Mouse (Mus musculus): Measurements from ENCODE around the gene Cstf1. TPM values are rescaled to one million over a fixed set of nuclear protein-coding genes. Genes with fewer than 3 reads are reported as not detected.

Cstf1 gene
- polyA plus RNA-seq, 1 experiment from 2014 or later: 38.6 TPM

DNA sequence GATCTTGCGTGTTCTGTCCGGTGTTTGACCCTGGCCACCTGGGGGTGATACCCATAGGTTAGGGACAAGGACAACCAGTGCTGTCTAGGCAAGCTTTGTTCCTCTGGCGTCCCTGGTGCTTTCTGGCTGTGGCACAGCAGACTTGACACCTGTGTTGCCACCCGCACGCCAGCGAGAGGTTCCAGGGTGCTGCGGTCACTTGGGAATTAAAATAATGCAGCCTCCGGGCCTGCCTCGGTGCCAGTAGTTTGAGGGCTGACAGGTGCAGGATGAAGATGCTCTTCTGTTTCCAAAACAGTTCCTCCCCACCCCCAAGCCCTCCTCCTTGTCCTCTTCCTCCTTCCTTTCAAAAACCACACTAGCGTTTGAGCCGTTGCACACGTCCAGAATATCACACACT lies 11.4 kb downstream of the Cstf1 start:
- H3K4me3 ChIP-seq (ENCODE audit: low read depth, low read length): no peak overlapping the region
- H3K4me2 ChIP-seq (ENCODE audit: low read length): no peak overlapping the region
- DNase-seq (ENCODE audit: low spot score): no peak
- no peaks in the 10 kb centered on the region for H3K27me3 ChIP-seq (replicated peaks; ENCODE audit: control insufficient read depth, insufficient read depth, low read length)
- ATAC-seq: no peak
- no peak overlapping the region for H3K9ac ChIP-seq (ENCODE audit: low read length)
- H3K36me3 ChIP-seq (ENCODE audit: control insufficient read depth, insufficient read depth, low read length): peaks cover 64% of the 10 kb centered on the region
- 91% methylated on average over 12 of the region's 12 CpGs for WGBS
- H3K4me1 ChIP-seq (ENCODE audit: control insufficient read depth, insufficient read depth, low read length): no peaks in the 10 kb centered on the region
- no peaks in the 10 kb centered on the region for H3K9me3 ChIP-seq (replicated peaks; ENCODE audit: control insufficient read depth, low read length)
- no peak overlapping the region for H3K27ac ChIP-seq (ENCODE audit: low read depth, low read length)

DNA sequence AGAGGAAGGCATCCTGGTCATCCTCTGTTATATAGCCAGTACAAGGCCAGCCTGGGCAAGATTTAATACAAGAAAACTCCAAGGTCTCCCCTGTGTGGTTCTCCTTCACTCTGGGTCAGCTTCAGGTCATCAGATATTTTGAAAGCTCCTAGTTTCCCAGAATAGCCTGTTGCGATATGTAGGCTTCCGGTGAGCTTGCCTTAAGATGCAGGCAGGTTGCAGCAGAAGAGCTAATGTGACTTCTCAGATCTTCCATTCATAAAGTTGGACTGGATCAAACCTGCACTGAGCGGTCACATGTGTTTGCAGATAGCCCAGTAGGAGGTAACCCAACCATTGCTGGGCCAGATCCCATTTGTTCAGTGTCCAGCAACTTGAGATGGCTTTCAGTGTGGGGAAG lies 14.2 kb downstream of the Cstf1 start:
- DNase-seq (ENCODE audit: low spot score): no peak
- no peaks in the 10 kb centered on the region for H3K27me3 ChIP-seq (replicated peaks; ENCODE audit: control insufficient read depth, insufficient read depth, low read length)
- no peak for ATAC-seq
- no peak overlapping the region for H3K4me2 ChIP-seq (ENCODE audit: low read length)
- no peaks in the 10 kb centered on the region for H3K4me1 ChIP-seq (ENCODE audit: control insufficient read depth, insufficient read depth, low read length)
- no peak overlapping the region for H3K4me3 ChIP-seq (ENCODE audit: low read depth, low read length)
- H3K9me3 ChIP-seq (replicated peaks; ENCODE audit: control insufficient read depth, low read length): no peaks in the 10 kb centered on the region
- peaks cover 36% of the 10 kb centered on the region for H3K36me3 ChIP-seq (ENCODE audit: control insufficient read depth, insufficient read depth, low read length)
- WGBS: 95% methylated on average over 3 of the region's 3 CpGs
- no peak overlapping the region for H3K27ac ChIP-seq (ENCODE audit: low read depth, low read length)
- H3K9ac ChIP-seq (ENCODE audit: low read length): no peak overlapping the region

DNA sequence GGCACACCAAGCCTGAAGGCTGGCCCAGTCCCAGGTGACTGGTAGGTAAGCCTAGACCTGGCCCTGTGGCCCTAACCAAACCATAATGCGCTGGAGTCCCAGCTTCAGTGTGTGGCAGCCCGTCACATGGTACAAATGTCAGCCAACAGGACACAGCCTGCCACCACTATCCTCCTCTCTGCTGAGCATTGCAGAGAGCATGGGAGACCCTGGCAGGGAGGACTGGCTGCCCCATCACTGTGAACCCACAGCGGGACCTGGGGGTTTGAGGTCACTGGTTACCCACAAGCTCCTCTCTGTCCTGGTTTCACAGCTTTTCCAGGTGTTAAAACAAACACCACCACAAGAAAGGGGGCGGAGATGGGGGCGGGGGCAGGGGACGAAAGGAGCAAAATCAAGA lies 19.9 kb downstream of the Cstf1 start:
- Histone ChIP-seq H3K4me3 (ENCODE audit: low read depth, low read length) (no peak overlapping the region), H3K9me3 (replicated peaks; ENCODE audit: control insufficient read depth, low read length) (no peaks in the 10 kb centered on the region), H3K27me3 (replicated peaks; ENCODE audit: control insufficient read depth, insufficient read depth, low read length) (no peaks in the 10 kb centered on the region), H3K4me1 (ENCODE audit: control insufficient read depth, insufficient read depth, low read length) (no peaks in the 10 kb centered on the region), H3K9ac (ENCODE audit: low read length) (no peak overlapping the region), H3K36me3 (ENCODE audit: control insufficient read depth, insufficient read depth, low read length) (no peaks in the 10 kb centered on the region), H3K4me2 (ENCODE audit: low read length) (no peak overlapping the region), H3K27ac (ENCODE audit: low read depth, low read length) (no peak overlapping the region)
- WGBS: 52% methylated on average over 6 of the region's 6 CpGs
- ATAC-seq: no peak
- no peak for DNase-seq (ENCODE audit: low spot score)

DNA sequence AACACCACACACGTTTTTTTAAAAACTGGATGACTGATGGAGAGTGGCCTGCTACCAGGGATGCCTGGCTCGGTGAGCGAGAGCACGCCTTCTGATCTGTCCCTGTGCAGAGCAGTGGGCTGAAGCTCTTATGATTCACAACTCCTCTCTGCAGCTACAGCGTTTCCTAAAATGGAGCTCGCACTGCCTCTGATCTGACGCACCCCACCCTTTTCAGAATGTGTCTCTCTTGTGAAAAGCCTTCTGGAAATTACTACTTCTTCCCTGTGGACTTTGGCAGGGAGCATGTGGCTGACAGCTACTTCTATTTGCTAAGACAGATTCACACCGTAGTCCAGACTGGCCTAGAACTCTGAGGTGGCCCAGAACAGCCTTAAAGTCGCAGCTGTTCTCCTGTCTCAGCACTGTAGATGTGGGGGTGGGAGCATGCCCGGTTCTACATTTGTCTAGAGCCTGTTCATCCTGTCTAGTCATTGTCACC lies 21.6 kb downstream of the Cstf1 start:
- Histone ChIP-seq H3K4me3 (ENCODE audit: low read depth, low read length) (no peak overlapping the region), H3K36me3 (ENCODE audit: control insufficient read depth, insufficient read depth, low read length) (no peaks in the 10 kb centered on the region), H3K9ac (ENCODE audit: low read length) (no peak overlapping the region), H3K4me1 (ENCODE audit: control insufficient read depth, insufficient read depth, low read length) (no peaks in the 10 kb centered on the region), H3K27ac (ENCODE audit: low read depth, low read length) (no peak overlapping the region), H3K9me3 (replicated peaks; ENCODE audit: control insufficient read depth, low read length) (no peaks in the 10 kb centered on the region), H3K27me3 (replicated peaks; ENCODE audit: control insufficient read depth, insufficient read depth, low read length) (no peaks in the 10 kb centered on the region), H3K4me2 (ENCODE audit: low read length) (no peak overlapping the region)
- DNase-seq (ENCODE audit: low spot score): no peak
- WGBS: 82% methylated on average over 10 of the region's 10 CpGs
- ATAC-seq: no peak

DNA sequence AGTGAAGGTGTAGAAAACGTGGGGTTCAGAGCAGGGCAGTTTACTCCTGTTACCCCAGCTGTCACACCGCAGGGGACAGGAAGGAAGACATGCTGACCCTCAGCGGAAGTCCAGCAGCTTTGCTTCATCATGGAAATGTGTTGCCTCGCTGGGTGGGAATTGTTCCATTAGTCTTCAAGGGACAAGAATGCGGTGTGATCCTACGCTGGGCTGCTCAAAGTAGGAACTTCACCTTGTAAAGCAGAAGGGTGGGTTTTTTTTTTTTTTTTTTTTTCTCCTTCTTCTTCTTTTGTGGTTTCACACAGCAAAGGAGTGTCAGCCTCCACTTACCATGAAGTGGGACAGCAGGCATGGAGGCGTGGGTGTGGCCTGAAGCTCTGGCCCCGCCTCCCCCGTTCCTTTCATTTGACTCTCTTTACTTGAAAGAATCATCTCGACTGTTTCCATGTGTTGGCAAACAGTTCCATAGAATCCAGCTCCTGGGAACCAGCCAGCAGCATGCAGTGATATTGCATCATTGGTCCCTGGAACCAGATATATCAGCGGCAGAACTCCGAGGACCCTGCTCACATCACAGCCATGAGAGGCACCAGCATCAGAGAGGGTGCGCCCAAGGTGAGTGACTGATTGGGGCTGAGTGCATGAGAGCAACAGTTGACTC lies 23.0 kb downstream of the Cstf1 start, which contains the start of gene Cass4:
TSS of gene Cass4 (plus strand) at position 404 of the 661 bp plus-strand sequence.
- H3K9me3 ChIP-seq (replicated peaks; ENCODE audit: control insufficient read depth, low read length): no peaks in the 10 kb centered on the region
- H3K27me3 ChIP-seq (replicated peaks; ENCODE audit: control insufficient read depth, insufficient read depth, low read length): no peaks in the 10 kb centered on the region
- DNase-seq (ENCODE audit: low spot score): no peak
- 50% methylated on average over 13 of the region's 13 CpGs for WGBS
- H3K27ac ChIP-seq (ENCODE audit: low read depth, low read length): no peak within 1 kb of the TSS
- no peaks in the 10 kb centered on the region for H3K36me3 ChIP-seq (ENCODE audit: control insufficient read depth, insufficient read depth, low read length)
- H3K4me1 ChIP-seq (ENCODE audit: control insufficient read depth, insufficient read depth, low read length): no peaks in the 10 kb centered on the region
- no peak within 1 kb of the TSS for H3K9ac ChIP-seq (ENCODE audit: low read length)
- H3K4me3 ChIP-seq (ENCODE audit: low read depth, low read length): no peak within 1 kb of the TSS
- no peak for ATAC-seq
- H3K4me2 ChIP-seq (ENCODE audit: low read length): no peak within 1 kb of the TSS

DNA sequence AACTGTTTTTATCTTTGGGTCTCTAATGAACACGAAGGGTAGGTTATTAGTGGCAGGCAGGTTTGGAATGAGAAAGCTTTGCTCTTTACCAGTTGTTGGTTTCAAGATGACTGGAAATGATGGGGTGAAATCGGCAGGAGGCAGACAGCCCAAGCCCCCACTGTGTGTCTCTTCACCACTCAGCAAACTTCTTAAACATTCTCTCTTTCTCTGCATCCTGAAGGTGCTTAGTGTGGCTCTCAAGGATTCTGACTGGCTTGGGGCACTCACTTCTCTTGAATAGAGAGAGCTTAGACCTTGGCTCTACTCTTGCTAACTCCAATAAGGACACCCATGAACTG lies 23.5 kb downstream of the Cstf1 start:
- WGBS: 70% methylated on average over 2 of the region's 2 CpGs
- H3K4me3 ChIP-seq (ENCODE audit: low read depth, low read length): no peak overlapping the region
- no peaks in the 10 kb centered on the region for H3K9me3 ChIP-seq (replicated peaks; ENCODE audit: control insufficient read depth, low read length)
- no peak overlapping the region for H3K27ac ChIP-seq (ENCODE audit: low read depth, low read length)
- no peak overlapping the region for H3K4me2 ChIP-seq (ENCODE audit: low read length)
- H3K9ac ChIP-seq (ENCODE audit: low read length): no peak overlapping the region
- ATAC-seq (no peak), DNase-seq (ENCODE audit: low spot score) (no peak)
- H3K27me3 ChIP-seq (replicated peaks; ENCODE audit: control insufficient read depth, insufficient read depth, low read length): no peaks in the 10 kb centered on the region
- H3K36me3 ChIP-seq (ENCODE audit: control insufficient read depth, insufficient read depth, low read length): no peaks in the 10 kb centered on the region
- no peaks in the 10 kb centered on the region for H3K4me1 ChIP-seq (ENCODE audit: control insufficient read depth, insufficient read depth, low read length)

DNA sequence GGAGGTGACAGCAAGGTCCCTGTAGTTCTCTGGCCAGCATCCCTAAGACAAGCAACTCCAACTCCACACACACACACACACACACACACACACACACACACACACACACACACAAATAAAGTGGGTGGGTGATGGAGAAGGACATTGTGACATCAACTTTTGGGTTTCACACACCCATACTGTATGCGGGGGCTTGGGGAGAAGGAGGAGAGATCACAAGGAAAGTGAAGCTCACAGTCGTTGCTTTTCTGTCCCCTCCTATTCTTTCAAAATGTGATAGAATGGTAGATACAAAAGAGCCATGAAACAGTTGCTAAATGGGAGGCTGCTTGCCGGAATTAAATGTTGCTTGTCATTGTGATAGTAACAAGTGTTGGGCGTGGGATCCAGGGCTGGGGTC lies 24.2 kb downstream of the Cstf1 start:
- no peaks in the 10 kb centered on the region for H3K27me3 ChIP-seq (replicated peaks; ENCODE audit: control insufficient read depth, insufficient read depth, low read length)
- 68% methylated on average over 4 of the region's 4 CpGs for WGBS
- no peak overlapping the region for H3K27ac ChIP-seq (ENCODE audit: low read depth, low read length)
- no peak overlapping the region for H3K4me2 ChIP-seq (ENCODE audit: low read length)
- H3K36me3 ChIP-seq (ENCODE audit: control insufficient read depth, insufficient read depth, low read length): no peaks in the 10 kb centered on the region
- DNase-seq (ENCODE audit: low spot score): no peak
- H3K9ac ChIP-seq (ENCODE audit: low read length): no peak overlapping the region
- H3K4me3 ChIP-seq (ENCODE audit: low read depth, low read length): no peak overlapping the region
- no peaks in the 10 kb centered on the region for H3K9me3 ChIP-seq (replicated peaks; ENCODE audit: control insufficient read depth, low read length)
- no peak for ATAC-seq
- no peaks in the 10 kb centered on the region; the same call in 1 of the 2 replicates for H3K4me1 ChIP-seq (ENCODE audit: control insufficient read depth, insufficient read depth, low read length)

DNA sequence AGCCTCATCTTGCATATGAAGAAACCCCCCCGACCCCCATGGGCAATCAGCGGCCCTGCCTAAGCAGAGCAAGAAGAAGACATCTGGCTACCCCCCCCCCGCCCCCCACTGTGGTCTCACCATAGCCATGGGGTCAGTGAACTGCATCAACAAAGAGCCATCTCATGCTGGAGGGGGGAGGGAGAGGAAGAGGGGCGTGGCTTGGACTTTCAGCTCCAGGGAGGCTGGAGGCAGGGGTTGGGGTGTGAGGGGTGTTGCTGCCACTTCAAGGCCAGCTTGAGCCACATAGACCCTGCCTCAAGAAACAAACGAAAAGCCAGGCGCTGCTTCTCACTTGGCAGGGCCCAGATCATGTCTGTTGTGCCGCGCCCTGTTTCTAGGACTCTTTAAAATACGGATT lies 25.5 kb downstream of the Cstf1 start:
- Histone ChIP-seq H3K27me3 (replicated peaks; ENCODE audit: control insufficient read depth, insufficient read depth, low read length) (no peaks in the 10 kb centered on the region), H3K36me3 (ENCODE audit: control insufficient read depth, insufficient read depth, low read length) (no peaks in the 10 kb centered on the region), H3K4me3 (ENCODE audit: low read depth, low read length) (no peak overlapping the region), H3K4me2 (ENCODE audit: low read length) (no peak overlapping the region), H3K9ac (ENCODE audit: low read length) (no peak overlapping the region), H3K27ac (ENCODE audit: low read depth, low read length) (no peak overlapping the region), H3K9me3 (replicated peaks; ENCODE audit: control insufficient read depth, low read length) (no peaks in the 10 kb centered on the region), H3K4me1 (ENCODE audit: control insufficient read depth, insufficient read depth, low read length) (no peaks in the 10 kb centered on the region; the same call in 1 of the 2 replicates)
- no peak for DNase-seq (ENCODE audit: low spot score)
- WGBS: 44% methylated on average over 9 of the region's 9 CpGs
- ATAC-seq: no peak

DNA sequence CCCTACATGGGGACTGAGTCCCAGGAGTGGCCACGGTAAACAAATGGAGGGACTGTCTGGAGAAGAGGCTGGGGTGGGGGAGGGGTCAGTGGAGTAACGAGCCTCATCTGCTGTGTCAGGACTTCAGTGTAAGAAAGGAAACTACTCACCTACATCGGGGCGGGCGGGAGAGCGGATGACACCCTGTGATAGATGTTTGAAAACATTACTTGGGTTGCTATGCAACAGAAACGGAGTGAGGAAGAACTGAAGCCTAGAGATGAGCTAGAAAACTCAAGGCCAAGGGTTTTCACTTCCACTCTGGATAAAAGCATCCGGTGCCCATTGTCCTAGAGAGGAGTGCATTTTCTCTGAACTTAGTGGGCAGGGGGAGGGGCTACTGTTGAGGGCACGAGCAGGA lies 29.4 kb downstream of the Cstf1 start:
- H3K27me3 ChIP-seq (replicated peaks; ENCODE audit: control insufficient read depth, insufficient read depth, low read length): no peaks in the 10 kb centered on the region
- H3K4me2 ChIP-seq (ENCODE audit: low read length): no peak overlapping the region
- H3K36me3 ChIP-seq (ENCODE audit: control insufficient read depth, insufficient read depth, low read length): no peaks in the 10 kb centered on the region
- peak; percentile 9 for DNase-seq (ENCODE audit: low spot score)
- no peak for ATAC-seq
- H3K4me3 ChIP-seq (ENCODE audit: low read depth, low read length): no peak overlapping the region
- no peak overlapping the region for H3K27ac ChIP-seq (ENCODE audit: low read depth, low read length)
- 52% methylated on average over 9 of the region's 9 CpGs for WGBS
- H3K4me1 ChIP-seq (ENCODE audit: control insufficient read depth, insufficient read depth, low read length): no peaks in the 10 kb centered on the region; the same call in 1 of the 2 replicates
- H3K9ac ChIP-seq (ENCODE audit: low read length): no peak overlapping the region
- H3K9me3 ChIP-seq (replicated peaks; ENCODE audit: control insufficient read depth, low read length): no peaks in the 10 kb centered on the region
